Mouse (Mus musculus) ES-E14 (cell line): Measurements from ENCODE around the gene Reep3. TPM values are rescaled to one million over a fixed set of nuclear protein-coding genes. Genes with fewer than 3 reads are reported as not detected.
A peak's percentile ranks its signal among the peaks of the same experiment; 100 is the strongest.

Source experiments
- DNase-seq: peaks from one replicate; pipeline ENCODE4 v3.0.0-alpha.2; 2013; ENCODE audit warnings: low read depth, low spot score
- H3K27ac ChIP-seq: 2 replicates; pipeline ENCODE4 v1.5.1; 2012; ENCODE audit warnings: low read depth, mild to moderate bottlenecking, low read length, moderate library complexity, mixed read lengths; ENCODE audit not compliant: poor library complexity, insufficient read depth, severe bottlenecking
- H3K36me3 ChIP-seq: 2 replicates; pipeline ENCODE4 v1.6.1; 2012; ENCODE audit warnings: mild to moderate bottlenecking, low read length, moderate library complexity, mixed read lengths; ENCODE audit not compliant: control insufficient read depth, poor library complexity, insufficient read depth, severe bottlenecking
- H3K4me1 ChIP-seq, 2 experiments: fragments of 150-350 bp in 1 of 2; sonication (generic) in 1 of 2; 2 replicates each; pipeline ENCODE4 v1.6.1; 2012; ENCODE audit warnings: low read length in 2 of 2, mild to moderate bottlenecking in 1 of 2, mixed read lengths in 1 of 2; ENCODE audit not compliant: control insufficient read depth in 2 of 2, insufficient read depth in 2 of 2, poor library complexity in 1 of 2
- H3K4me3 ChIP-seq, 2 experiments: fragments of 150-350 bp in 1 of 2; sonication (generic) in 1 of 2; 2 replicates each; pipeline ENCODE4 v1.5.1; 2012; ENCODE audit warnings: low read length in 2 of 2, low read depth in 1 of 2, mild to moderate bottlenecking in 1 of 2, mixed read lengths in 1 of 2; ENCODE audit not compliant: insufficient read depth in 1 of 2, poor library complexity in 1 of 2, severe bottlenecking in 1 of 2
- H3K9ac ChIP-seq: 2 replicates; pipeline ENCODE4 v1.6.1; 2012; ENCODE audit warnings: low read depth, mild to moderate bottlenecking, low read length, mixed read lengths; ENCODE audit not compliant: poor library complexity, insufficient read depth, severe bottlenecking
- H3K9me3 ChIP-seq: fragments of 150-350 bp; sonication (generic); 2 replicates; pipeline ENCODE4 v1.6.1; 2012; ENCODE audit warnings: low read depth, mild to moderate bottlenecking, low read length; ENCODE audit not compliant: control insufficient read depth, insufficient read depth
- CHD2 ChIP-seq: IDR thresholded peaks from 2 replicates; pipeline ENCODE4 v1.6.1; 2014; ENCODE audit warnings: mild to moderate bottlenecking, low read depth, low read length, inconsistent platforms
- HCFC1 ChIP-seq: IDR thresholded peaks from 2 replicates; pipeline ENCODE4 v1.6.1; 2012; ENCODE audit warnings: low read length, inconsistent platforms, borderline replicate concordance; ENCODE audit not compliant: insufficient read depth
- MAFK ChIP-seq: IDR thresholded peaks from 2 replicates; pipeline ENCODE4 v1.6.1; 2014; ENCODE audit warnings: mild to moderate bottlenecking, low read depth, low read length, inconsistent platforms; ENCODE audit not compliant: insufficient read depth
- ZC3H11A ChIP-seq: IDR thresholded peaks from 2 replicates; pipeline ENCODE4 v1.6.1; 2012; ENCODE audit warnings: low read depth, mild to moderate bottlenecking, inconsistent platforms, low read length, borderline replicate concordance
- ZNF384 ChIP-seq: IDR thresholded peaks from 2 replicates; pipeline ENCODE4 v1.6.1; 2012; ENCODE audit warnings: low read depth, low read length, inconsistent platforms
- in situ Hi-C, 2 experiments: fragments of 600-800 bp; cut with MboI; formaldehyde crosslinking; loops; one replicate each; pipeline ENCODE4 v1.15.1; 2025; ENCODE audit warnings: low sequenced_read_pairs in 2 of 2, inconsistent platforms in 1 of 2; ENCODE audit not compliant: unreplicated experiment in 2 of 2
- total RNA-seq: library from RNA; depleted of rRNA; stranded (reverse); fragments of 300-350 nt; gene quantifications from 2 replicates; pipeline ENCODE4 v1.2.3, GENCODE M21; 2012

Reep3 gene
- total RNA-seq, 1 experiment, result 18.2 TPM

DNA sequence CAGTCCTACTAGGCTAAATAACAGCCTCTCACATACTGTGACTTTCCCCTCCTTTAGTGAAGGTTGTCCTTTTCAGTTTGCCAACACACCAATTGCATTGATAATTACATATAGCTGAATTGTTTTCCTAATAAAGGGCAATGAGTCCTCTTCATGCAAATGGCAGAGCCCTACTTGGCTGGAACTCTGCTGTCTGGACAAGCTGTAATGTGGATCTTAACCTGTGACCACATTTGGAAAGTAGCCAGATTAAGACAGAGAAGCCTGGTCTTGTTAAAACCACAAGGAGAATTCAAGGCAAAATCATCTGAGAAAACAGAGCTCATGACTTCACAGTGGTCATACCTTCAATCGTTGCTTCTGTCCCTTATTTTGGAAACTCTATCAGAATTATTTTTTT lies 121.3 kb downstream of the Reep3 start:
- H3K9me3 ChIP-seq, result no peaks in the 10 kb centered on the region
- no peaks in the 10 kb centered on the region for H3K36me3 ChIP-seq
- no peak overlapping the region for H3K9ac ChIP-seq
- H3K4me3 ChIP-seq, result no peak overlapping the region
- in situ Hi-C loops, result no loop called here
- no peak overlapping the region for H3K27ac ChIP-seq
- DNase-seq, result no peak
- TF ChIP-seq ZNF384 (no peak), HCFC1 (no peak), CHD2 (no peak), ZC3H11A (no peak), MAFK (no peak)
- H3K4me1 ChIP-seq, result peaks cover 6 to 10% of the 10 kb centered on the region in 2 experiments; a peak in 3 of 4 replicates

DNA sequence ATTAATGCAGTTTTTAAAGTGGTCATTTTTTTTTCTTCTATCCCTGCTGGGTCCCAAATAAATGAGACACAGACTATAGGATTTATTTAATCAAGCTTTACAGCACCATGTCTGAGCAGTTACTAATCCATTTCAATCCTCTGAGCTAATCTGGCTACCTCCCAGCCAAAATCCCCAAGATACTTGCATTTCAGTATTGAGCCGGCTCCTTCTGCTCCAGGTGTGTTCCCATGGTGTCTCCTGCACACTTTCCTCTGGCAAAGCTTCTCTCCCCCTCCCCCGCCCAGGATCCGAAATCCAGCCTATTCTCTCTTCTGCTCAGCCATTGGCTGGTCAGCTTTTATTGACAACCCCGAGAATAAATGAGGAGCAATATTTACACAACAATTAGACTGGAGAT lies 122.3 kb downstream of the Reep3 start:
- Histone ChIP-seq H3K9me3 (no peaks in the 10 kb centered on the region), H3K36me3 (no peaks in the 10 kb centered on the region), H3K27ac (no peak overlapping the region), H3K4me1 (peaks cover 0 to 11% of the 10 kb centered on the region in 2 experiments; a peak in 1 of 4 replicates), H3K4me3 (no peak overlapping the region), H3K9ac (no peak overlapping the region)
- in situ Hi-C loops, result no loop called here
- no peak for DNase-seq
- TF ChIP-seq ZC3H11A, result no peak
- TF ChIP-seq ZNF384, result no peak
- TF ChIP-seq HCFC1, result no peak
- no peak for TF ChIP-seq CHD2
- TF ChIP-seq MAFK, result no peak

DNA sequence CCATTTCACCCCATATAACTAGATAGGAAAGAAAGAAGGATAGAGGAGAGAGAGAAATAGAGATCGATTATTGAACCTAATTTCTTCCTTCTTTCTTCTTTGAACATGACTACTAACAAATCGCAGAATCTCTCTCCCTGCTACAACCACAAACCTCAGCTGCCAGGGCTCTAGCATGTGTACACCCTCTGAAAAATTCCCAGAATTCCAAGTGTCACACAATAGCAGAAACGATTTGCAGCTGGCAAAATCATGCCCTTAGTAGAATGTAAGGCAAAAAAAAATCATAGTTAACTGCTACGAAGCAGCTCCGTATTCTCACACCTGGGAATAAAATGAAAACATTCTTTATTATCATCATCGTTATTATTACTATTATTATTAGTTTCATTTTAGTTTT lies 122.9 kb downstream of the Reep3 start:
- Histone ChIP-seq H3K4me1 (peaks cover 0 to 11% of the 10 kb centered on the region in 2 experiments; a peak in 1 of 4 replicates), H3K36me3 (no peaks in the 10 kb centered on the region), H3K27ac (no peak overlapping the region), H3K4me3 (no peak overlapping the region), H3K9ac (no peak overlapping the region), H3K9me3 (no peaks in the 10 kb centered on the region)
- in situ Hi-C loops, result no loop called here
- DNase-seq, result no peak
- TF ChIP-seq ZC3H11A (no peak), ZNF384 (no peak), MAFK (no peak), HCFC1 (no peak), CHD2 (no peak)

DNA sequence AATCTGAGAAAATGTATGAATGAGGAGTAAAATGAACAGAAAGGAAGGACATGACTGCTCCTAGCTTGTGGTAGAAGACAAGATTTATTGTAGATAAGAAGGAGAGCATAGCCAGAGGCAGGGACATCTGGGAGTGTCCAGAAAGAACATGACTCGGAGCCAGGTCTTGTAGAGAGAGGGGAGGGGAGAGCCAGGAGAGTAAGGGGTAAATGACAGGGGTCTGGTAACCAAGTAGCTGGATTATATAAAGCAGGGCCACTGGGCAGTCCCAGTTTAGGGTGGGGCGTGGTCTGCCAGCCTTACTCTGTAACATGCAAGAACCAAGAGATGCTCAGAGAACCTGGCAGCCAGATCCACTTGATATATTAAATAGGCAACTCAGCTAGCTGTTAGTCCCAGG lies 123.5 kb downstream of the Reep3 start:
- TF ChIP-seq CHD2, result no peak
- no peak for TF ChIP-seq HCFC1
- H3K36me3 ChIP-seq, result no peaks in the 10 kb centered on the region
- H3K27ac ChIP-seq, result no peak overlapping the region
- H3K4me3 ChIP-seq, result no peak overlapping the region
- H3K4me1 ChIP-seq, result peaks cover 0 to 12% of the 10 kb centered on the region in 2 experiments; a peak in 1 of 4 replicates
- no peaks in the 10 kb centered on the region for H3K9me3 ChIP-seq
- no peak for DNase-seq
- H3K9ac ChIP-seq, result no peak overlapping the region
- in situ Hi-C loops, result no loop called here

DNA sequence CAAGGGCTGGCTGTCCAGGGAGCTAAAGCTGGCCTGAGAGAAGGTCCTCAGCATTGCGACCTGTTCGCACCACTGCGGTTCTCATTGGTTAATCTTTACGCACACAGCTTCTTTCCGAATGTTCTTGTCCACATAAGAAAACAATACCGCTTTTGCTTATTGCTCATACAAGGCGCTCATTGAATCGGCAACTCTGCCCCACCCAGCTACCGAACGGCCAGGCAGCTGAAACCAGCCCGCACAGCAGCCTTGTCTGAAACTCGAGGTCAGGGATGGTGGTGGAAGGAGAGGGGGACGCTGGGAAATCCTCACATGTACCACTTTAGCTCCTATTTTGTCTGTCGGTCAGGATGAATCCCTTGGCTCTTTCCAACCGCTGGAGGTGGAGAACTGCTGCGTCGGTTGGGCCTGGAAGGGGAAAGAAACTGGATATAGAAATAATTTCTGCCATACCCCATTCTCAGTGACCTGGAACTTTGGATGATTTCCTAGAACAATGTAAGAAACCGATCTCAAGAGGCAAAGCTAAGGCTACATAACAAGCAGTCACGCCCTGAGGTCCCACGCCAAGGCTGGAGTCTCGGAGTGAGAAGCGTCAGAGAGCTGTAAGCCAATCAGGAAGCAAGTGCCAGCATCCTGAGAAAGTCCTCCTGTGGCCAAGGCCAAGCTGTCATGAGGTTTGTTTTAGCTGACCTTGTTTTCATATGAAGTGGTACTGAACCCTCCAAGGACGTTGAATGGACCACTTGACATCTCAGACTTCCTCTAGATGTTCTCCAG lies 126.2 kb downstream of the Reep3 start:
- H3K27ac ChIP-seq, result peak overlapping the region; percentile 46; the same call in 1 of the 2 replicates
- no peaks in the 10 kb centered on the region for H3K36me3 ChIP-seq
- DNase-seq, result no peak
- H3K4me3 ChIP-seq, result no peak overlapping the region; a peak in 1 of 4 replicates
- H3K4me1 ChIP-seq, result peaks cover 7 to 28% of the 10 kb centered on the region in 2 experiments
- H3K9me3 ChIP-seq, result no peaks in the 10 kb centered on the region
- TF ChIP-seq HCFC1, result no peak
- TF ChIP-seq MAFK, result no peak
- no peak for TF ChIP-seq ZC3H11A
- no peak for TF ChIP-seq CHD2
- no peak for TF ChIP-seq ZNF384
- peak overlapping the region; percentile 30; the same call in 1 of the 2 replicates for H3K9ac ChIP-seq
- in situ Hi-C loops, result no loop called here
